Mouse (Mus musculus) heart, embryonic 16.5 days (tissue): ENCODE measurements around the gene Grin3b. TPM values are rescaled to one million over a fixed set of nuclear protein-coding genes. Genes with fewer than 3 reads are reported as not detected.

Source experiments
- ATAC-seq: fragments of 200-750 bp; cut with Nextera tagmentation; replicated peaks from 2 replicates; pipeline ENCODE4 v1.8.0; 2017; ENCODE audit warnings: moderate number of reproducible peaks; ENCODE audit not compliant: insufficient read depth, low FRiP score; ENCODE audit errors: extremely low read depth
- H3K27ac ChIP-seq: fragments of 300-500 bp; sonication (generic); 2 replicates; pipeline ENCODE4 v1.5.1; 2014; ENCODE audit warnings: mild to moderate bottlenecking, low read length, control low read depth, moderate library complexity
- H3K27me3 ChIP-seq: fragments of 300-500 bp; sonication (generic); 2 replicates; pipeline ENCODE4 v1.6.1; 2014; ENCODE audit warnings: low read length, mixed read lengths; ENCODE audit not compliant: control insufficient read depth, insufficient read depth
- H3K36me3 ChIP-seq: fragments of 300-500 bp; sonication (generic); 2 replicates; pipeline ENCODE4 v1.6.1; 2014; ENCODE audit not compliant: control insufficient read depth, insufficient read depth
- H3K4me1 ChIP-seq: fragments of 300-500 bp; sonication (generic); 2 replicates; pipeline ENCODE4 v1.6.1; 2014; ENCODE audit warnings: low read length, mixed read lengths; ENCODE audit not compliant: control insufficient read depth, insufficient read depth
- H3K4me2 ChIP-seq: fragments of 300-500 bp; sonication (generic); 2 replicates; pipeline ENCODE4 v1.6.1; 2014; ENCODE audit warnings: low read depth, mild to moderate bottlenecking, control low read depth, low read length
- H3K4me3 ChIP-seq: fragments of 300-500 bp; sonication (generic); 2 replicates; pipeline ENCODE4 v1.5.1; 2014; ENCODE audit warnings: mild to moderate bottlenecking, control low read depth, low read length
- H3K9ac ChIP-seq: fragments of 300-500 bp; sonication (generic); 2 replicates; pipeline ENCODE4 v1.6.1; 2014; ENCODE audit warnings: low read length, control low read depth
- H3K9me3 ChIP-seq: fragments of 300-500 bp; sonication (generic); replicated peaks from 2 replicates; pipeline ENCODE4 v1.6.1; 2016; ENCODE audit warnings: low read length; ENCODE audit not compliant: control insufficient read depth
- WGBS: fragments of 180-500 bp; shearing (Covaris S2); extraction: QIAGEN DNeasy Blood & Tissue Kit; methylation state at CpG from one replicate; pipeline ENCODE4 v1.1.7; 2014; 5-methylcytosine and 5-hydroxymethylcytosine counted together
- polyA plus RNA-seq: library from polyadenylated mRNA; unstranded; fragments of >200 nt; fragmentation: Nextera tagmentation; extraction: Ambion mirVana; gene quantifications from 2 replicates; pipeline ENCODE4 v1.2.1, GENCODE M21; 2015

Gene Grin3b
- polyA plus RNA-seq, 1 experiment from 2014 or later: 0.25 TPM

GRCm38 (mm10) chr10:79969124-79969568 is 1.4 kb upstream of the Grin3b start:
- peaks cover 9% of the 10 kb centered on the region for H3K4me1 ChIP-seq
- H3K27ac ChIP-seq: no peak overlapping the region
- no peaks in the 10 kb centered on the region for H3K9me3 ChIP-seq
- peaks cover 23% of the 10 kb centered on the region for H3K27me3 ChIP-seq
- no peak for ATAC-seq
- peaks cover 24% of the 10 kb centered on the region for H3K36me3 ChIP-seq
- H3K9ac ChIP-seq: no peak overlapping the region
- WGBS: 16% methylated on average over 3 of the region's 3 CpGs
- no peak overlapping the region for H3K4me2 ChIP-seq
- no peak overlapping the region for H3K4me3 ChIP-seq

GRCm38 (mm10) chr10:79971183-79971497 is 625 bp downstream of the Grin3b start:
- Histone ChIP-seq H3K27ac (no peak overlapping the region), H3K9ac (peak overlapping the region; percentile 65), H3K9me3 (no peaks in the 10 kb centered on the region), H3K36me3 (peaks cover 23% of the 10 kb centered on the region), H3K4me2 (peak overlapping the region; percentile 74), H3K4me1 (peaks cover 9% of the 10 kb centered on the region), H3K27me3 (peaks cover 23% of the 10 kb centered on the region), H3K4me3 (peak overlapping the region; percentile 54)
- WGBS: 3% methylated on average over 21 of the region's 21 CpGs
- ATAC-seq: no peak

- Histone ChIP-seq H3K4me3 (no peak overlapping the region), H3K4me1 (peaks cover 9% of the 10 kb centered on the region), H3K36me3 (peaks cover 28% of the 10 kb centered on the region), H3K27me3 (peaks cover 23% of the 10 kb centered on the region), H3K9ac (no peak overlapping the region), H3K4me2 (no peak overlapping the region), H3K9me3 (no peaks in the 10 kb centered on the region), H3K27ac (no peak overlapping the region)
- no peak for ATAC-seq
- 40% methylated on average over 14 of the region's 14 CpGs for WGBS
Observed at GRCm38 (mm10) chr10:79972831-79973230, 2.3 kb downstream of the Grin3b start.

GRCm38 (mm10) chr10:79974087-79974486 is 3.6 kb downstream of the Grin3b start:
- no peaks in the 10 kb centered on the region for H3K9me3 ChIP-seq
- H3K9ac ChIP-seq: no peak overlapping the region
- no peak overlapping the region for H3K27ac ChIP-seq
- peaks cover 39% of the 10 kb centered on the region for H3K36me3 ChIP-seq
- H3K4me3 ChIP-seq: no peak overlapping the region
- no peak overlapping the region for H3K4me2 ChIP-seq
- peaks cover 9% of the 10 kb centered on the region for H3K4me1 ChIP-seq
- 89% methylated on average over 21 of the region's 21 CpGs for WGBS
- peaks cover 23% of the 10 kb centered on the region for H3K27me3 ChIP-seq
- ATAC-seq: no peak

- Histone ChIP-seq H3K36me3 (peaks cover 41% of the 10 kb centered on the region), H3K27ac (no peak overlapping the region), H3K9me3 (no peaks in the 10 kb centered on the region), H3K4me1 (peaks cover 10% of the 10 kb centered on the region), H3K4me2 (no peak overlapping the region), H3K27me3 (peaks cover 21% of the 10 kb centered on the region), H3K4me3 (no peak overlapping the region), H3K9ac (no peak overlapping the region)
- WGBS: 82% methylated on average over 8 of the region's 8 CpGs
- ATAC-seq: no peak
Observed at GRCm38 (mm10) chr10:79974668-79975067, 4.2 kb downstream of the Grin3b start.

GRCm38 (mm10) chr10:79976071-79976721 is 5.7 kb downstream of the Grin3b start:
- H3K4me2 ChIP-seq: no peak overlapping the region
- H3K27ac ChIP-seq: no peak overlapping the region
- peaks cover 41% of the 10 kb centered on the region for H3K36me3 ChIP-seq
- 87% methylated on average over 28 of the region's 28 CpGs for WGBS
- no peak overlapping the region for H3K4me3 ChIP-seq
- peaks cover 10% of the 10 kb centered on the region for H3K27me3 ChIP-seq
- no peak overlapping the region for H3K9ac ChIP-seq
- no peak for ATAC-seq
- H3K9me3 ChIP-seq: no peaks in the 10 kb centered on the region
- peaks cover 10% of the 10 kb centered on the region for H3K4me1 ChIP-seq

GRCm38 (mm10) chr10:79976722-79977107 is 6.2 kb downstream of the Grin3b start:
- Histone ChIP-seq H3K27me3 (peaks cover 5% of the 10 kb centered on the region), H3K4me3 (no peak overlapping the region), H3K9ac (no peak overlapping the region), H3K9me3 (no peaks in the 10 kb centered on the region), H3K27ac (no peak overlapping the region), H3K36me3 (peaks cover 41% of the 10 kb centered on the region), H3K4me2 (no peak overlapping the region), H3K4me1 (peaks cover 13% of the 10 kb centered on the region)
- ATAC-seq: no peak
- WGBS: 75% methylated on average over 35 of the region's 36 CpGs

- Histone ChIP-seq H3K27me3 (no peaks in the 10 kb centered on the region), H3K4me1 (peaks cover 15% of the 10 kb centered on the region), H3K9ac (no peak overlapping the region), H3K27ac (no peak overlapping the region), H3K4me2 (no peak overlapping the region), H3K4me3 (no peak overlapping the region), H3K9me3 (no peaks in the 10 kb centered on the region), H3K36me3 (peaks cover 41% of the 10 kb centered on the region)
- no peak for ATAC-seq
- 87% methylated on average over 28 of the region's 28 CpGs for WGBS
Observed at GRCm38 (mm10) chr10:79977324-79977723, 6.8 kb downstream of the Grin3b start.

GRCm38 (mm10) chr10:79978061-79978460 is 7.5 kb downstream of the Grin3b start:
- Histone ChIP-seq H3K27ac (no peak overlapping the region), H3K36me3 (peaks cover 41% of the 10 kb centered on the region), H3K4me3 (no peak overlapping the region), H3K9me3 (no peaks in the 10 kb centered on the region), H3K27me3 (no peaks in the 10 kb centered on the region), H3K9ac (no peak overlapping the region), H3K4me2 (no peak overlapping the region), H3K4me1 (peaks cover 21% of the 10 kb centered on the region)
- 90% methylated on average over 21 of the region's 21 CpGs for WGBS
- no peak for ATAC-seq
